Mouse (Mus musculus): ENCODE measurements around the gene Saa2. TPM values are rescaled to one million over a fixed set of nuclear protein-coding genes. Genes with fewer than 3 reads are reported as not detected.
A peak's percentile ranks its signal among the peaks of the same experiment; 100 is the strongest.

The Saa2 gene
- total and polyA plus RNA-seq, 3 experiments: not detected

DNA sequence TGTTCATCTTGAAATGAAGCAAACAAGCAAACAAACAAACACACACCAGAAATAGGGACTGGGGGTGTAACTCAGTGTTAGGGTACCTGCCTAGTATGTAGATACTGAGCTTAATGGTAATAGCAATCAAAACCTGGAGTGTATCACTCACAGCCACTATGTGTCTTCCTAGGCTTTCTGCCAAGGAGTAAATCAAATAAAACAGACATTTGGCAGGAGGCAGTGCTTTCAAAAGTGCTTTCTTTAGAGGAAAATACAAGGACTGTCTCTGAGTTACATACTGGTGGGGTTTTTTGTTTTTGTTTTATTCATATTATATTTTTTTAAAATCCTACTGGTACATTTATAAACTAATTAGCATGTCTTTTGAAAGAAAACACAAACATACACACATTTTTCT lies 15.8 kb downstream of the Saa2 start:
- no peak overlapping the region for H3K4me3 ChIP-seq (ENCODE audit: control insufficient read depth in 1 of 2, insufficient read depth in 1 of 2, low read depth in 2 of 2, low read length in 2 of 2)
- no peaks in the 10 kb centered on the region for H3K27me3 ChIP-seq (ENCODE audit: control insufficient read depth in 1 of 2, insufficient read depth in 2 of 2, low read length in 2 of 2)
- H3K9me3 ChIP-seq (replicated peaks; ENCODE audit: insufficient read depth, low read length): no peaks in the 10 kb centered on the region
- no peak overlapping the region for H3K27ac ChIP-seq (ENCODE audit: control insufficient read depth, low read depth, low read length)
- H3K79me2 ChIP-seq (ENCODE audit: control insufficient read depth, insufficient read depth, low read length, poor library complexity): no peaks in the 10 kb centered on the region
- no peaks in the 10 kb centered on the region for H3K4me1 ChIP-seq (ENCODE audit: control insufficient read depth in 1 of 2, insufficient read depth in 2 of 2, low read length in 2 of 2)
- TF ChIP-seq RCOR1 (IDR thresholded peaks at IDR 0.05; ENCODE audit: low read depth, low read length) (0 out of 2 replicates have a peak, but pooled peaks have one; percentile 13), MAFK (IDR thresholded peaks at IDR 0.05; ENCODE audit: borderline replicate concordance, low read depth, low read length) (no peak)
- no peak for DNase-seq (ENCODE audit: low read depth, low spot score)
- peaks cover 0 to 14% of the 10 kb centered on the region in 2 experiments; a peak in 2 of 4 replicates for H3K36me3 ChIP-seq (ENCODE audit: control insufficient read depth in 1 of 2, insufficient read depth in 2 of 2, low read length in 2 of 2)
- no peak overlapping the region for H3K9ac ChIP-seq (ENCODE audit: control insufficient read depth, low read depth, low read length, poor library complexity, severe bottlenecking)

GRCm38 (mm10) chr7:46768451-46768850 lies 16.9 kb downstream of the Saa2 start:
- peak; percentile 16 for DNase-seq (ENCODE audit: low read depth, low spot score)
- Histone ChIP-seq H3K4me3 (ENCODE audit: control insufficient read depth in 1 of 2, insufficient read depth in 1 of 2, low read depth in 2 of 2, low read length in 2 of 2) (no peak overlapping the region), H3K27ac (ENCODE audit: control insufficient read depth, low read depth, low read length) (no peak overlapping the region), H3K27me3 (ENCODE audit: control insufficient read depth in 1 of 2, insufficient read depth in 2 of 2, low read length in 2 of 2) (no peaks in the 10 kb centered on the region), H3K79me2 (ENCODE audit: control insufficient read depth, insufficient read depth, low read length, poor library complexity) (no peaks in the 10 kb centered on the region), H3K4me1 (ENCODE audit: control insufficient read depth in 1 of 2, insufficient read depth in 2 of 2, low read length in 2 of 2) (no peaks in the 10 kb centered on the region), H3K36me3 (ENCODE audit: control insufficient read depth in 1 of 2, insufficient read depth in 2 of 2, low read length in 2 of 2) (peaks cover 0 to 14% of the 10 kb centered on the region in 2 experiments; a peak in 2 of 4 replicates), H3K9me3 (replicated peaks; ENCODE audit: insufficient read depth, low read length) (no peaks in the 10 kb centered on the region), H3K9ac (ENCODE audit: control insufficient read depth, low read depth, low read length, poor library complexity, severe bottlenecking) (no peak overlapping the region)
- TF ChIP-seq CTCF (IDR thresholded peaks at IDR 0.05 in 2 of 3, conservative IDR thresholded peaks at IDR 0.05 in 1 of 3; ENCODE audit: control insufficient read depth in 1 of 3, insufficient read depth in 1 of 3, low read depth in 2 of 3, low read length in 3 of 3, poor library complexity in 1 of 3, severe bottlenecking in 1 of 3) (peak in 1 of 3 experiments; percentile 16; a peak in 1 of 6 replicates), JUND (IDR thresholded peaks at IDR 0.05; ENCODE audit: low read depth, low read length) (no peak), MAX (IDR thresholded peaks at IDR 0.05; ENCODE audit: low read length) (no peak), TAL1 (IDR thresholded peaks at IDR 0.05; ENCODE audit: low read length) (no peak), E2F4 (IDR thresholded peaks at IDR 0.05; ENCODE audit: borderline replicate concordance, low read depth, low read length) (no peak), RAD21 (IDR thresholded peaks at IDR 0.05; ENCODE audit: low read depth, low read length) (no peak)

DNA sequence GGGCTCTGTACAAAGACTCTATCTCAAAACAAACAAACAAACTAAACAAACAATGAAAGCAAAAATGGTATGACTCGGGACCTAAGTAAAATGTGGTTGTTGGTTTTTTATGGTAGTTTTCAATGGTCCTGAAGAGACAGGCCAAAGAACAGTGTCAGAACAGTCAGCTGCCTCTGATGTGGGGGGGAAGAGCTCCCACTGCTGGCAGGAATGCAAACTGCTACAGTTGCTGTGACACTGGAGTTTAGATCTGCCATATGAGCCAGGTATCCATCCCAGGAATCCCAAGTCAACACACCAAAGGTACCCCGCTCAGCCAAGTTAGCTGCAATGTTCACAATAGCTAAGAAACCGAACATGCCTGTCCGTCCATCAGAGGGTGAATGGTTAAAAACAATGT lies 19.1 kb downstream of the Saa2 start:
- H3K36me3 ChIP-seq (ENCODE audit: control insufficient read depth in 1 of 2, insufficient read depth in 2 of 2, low read length in 2 of 2): peaks cover 0 to 11% of the 10 kb centered on the region in 2 experiments; a peak in 2 of 4 replicates
- H3K9me3 ChIP-seq (replicated peaks; ENCODE audit: insufficient read depth, low read length): no peaks in the 10 kb centered on the region
- DNase-seq (ENCODE audit: low read depth, low spot score): peak; percentile 70
- no peak for TF ChIP-seq USF2 (IDR thresholded peaks at IDR 0.05; ENCODE audit: borderline replicate concordance in 1 of 2, insufficient read depth in 1 of 2, low read depth in 1 of 2, low read length in 2 of 2)
- peak; percentile 90 to 100 (median 91) for TF ChIP-seq CTCF (IDR thresholded peaks at IDR 0.05 in 2 of 3, conservative IDR thresholded peaks at IDR 0.05 in 1 of 3; ENCODE audit: control insufficient read depth in 1 of 3, insufficient read depth in 1 of 3, low read depth in 2 of 3, low read length in 3 of 3, poor library complexity in 1 of 3, severe bottlenecking in 1 of 3)
- TF ChIP-seq POLR2AphosphoS5 (IDR thresholded peaks at IDR 0.05; ENCODE audit: borderline replicate concordance, low read depth, low read length): no peak
- peak; percentile 80 for TF ChIP-seq RAD21 (IDR thresholded peaks at IDR 0.05; ENCODE audit: low read depth, low read length)
- TF ChIP-seq ZC3H11A (IDR thresholded peaks at IDR 0.05; ENCODE audit: low read depth, low read length): peak; percentile 63
- peak; percentile 75 for TF ChIP-seq SMC3 (IDR thresholded peaks at IDR 0.05; ENCODE audit: low read depth, low read length)
- TF ChIP-seq MAZ (IDR thresholded peaks at IDR 0.05; ENCODE audit: low read depth, low read length): no peak
- no peaks in the 10 kb centered on the region for H3K79me2 ChIP-seq (ENCODE audit: control insufficient read depth, insufficient read depth, low read length, poor library complexity)
- no peaks in the 10 kb centered on the region for H3K4me1 ChIP-seq (ENCODE audit: control insufficient read depth in 1 of 2, insufficient read depth in 2 of 2, low read length in 2 of 2)
- H3K27me3 ChIP-seq (ENCODE audit: control insufficient read depth in 1 of 2, insufficient read depth in 2 of 2, low read length in 2 of 2): no peaks in the 10 kb centered on the region
- H3K27ac ChIP-seq (ENCODE audit: control insufficient read depth, low read depth, low read length): no peak overlapping the region
- no peak overlapping the region for H3K4me3 ChIP-seq (ENCODE audit: control insufficient read depth in 1 of 2, insufficient read depth in 1 of 2, low read depth in 2 of 2, low read length in 2 of 2)
- H3K9ac ChIP-seq (ENCODE audit: control insufficient read depth, low read depth, low read length, poor library complexity, severe bottlenecking): no peak overlapping the region

Measured in MEL (cell line).